Mouse (Mus musculus) embryonic fibroblast, embryonic 13.5 days (primary cell): ENCODE results near the gene Gsdma. TPM values are rescaled to one million over a fixed set of nuclear protein-coding genes. Genes with fewer than 3 reads are reported as not detected.
"Not testable (repeated sequence)": the region's sequence is repeated elsewhere in the genome, so short reads cannot be mapped to it uniquely, and the experiment has no call there.

ENCODE experiments used
- H3K27ac ChIP-seq: 2 replicates; pipeline ENCODE4 v1.5.1; 2012; ENCODE audit warnings: low read length, control low read depth, inconsistent platforms; ENCODE audit not compliant: insufficient read depth
- H3K4me1 ChIP-seq: 2 replicates; pipeline ENCODE4 v1.6.1; 2011; ENCODE audit warnings: low read length; ENCODE audit not compliant: control insufficient read depth, insufficient read depth
- H3K4me3 ChIP-seq: 2 replicates; pipeline ENCODE4 v1.5.1; 2011; ENCODE audit warnings: mild to moderate bottlenecking, control low read depth, low read length; ENCODE audit not compliant: insufficient read depth
- CTCF ChIP-seq: IDR thresholded peaks from 2 replicates; pipeline ENCODE4 v1.5.1; 2011; ENCODE audit warnings: mild to moderate bottlenecking, control low read depth, low read length, moderate library complexity, borderline replicate concordance; ENCODE audit not compliant: insufficient read depth
- POLR2A ChIP-seq: IDR thresholded peaks from 2 replicates; pipeline ENCODE4 v1.6.1; 2011; ENCODE audit warnings: low read depth, mild to moderate bottlenecking, control low read depth, low read length, moderate library complexity
- polyA plus RNA-seq: library from polyadenylated mRNA; stranded (reverse); fragments of >200 nt; gene quantifications from 2 replicates; pipeline ENCODE4 v1.2.4, GENCODE M21; 2011; ENCODE audit warnings: low read depth; ENCODE audit not compliant: missing spikeins, insufficient read length

The Gsdma gene
- polyA plus RNA-seq, 1 experiment = not detected

DNA sequence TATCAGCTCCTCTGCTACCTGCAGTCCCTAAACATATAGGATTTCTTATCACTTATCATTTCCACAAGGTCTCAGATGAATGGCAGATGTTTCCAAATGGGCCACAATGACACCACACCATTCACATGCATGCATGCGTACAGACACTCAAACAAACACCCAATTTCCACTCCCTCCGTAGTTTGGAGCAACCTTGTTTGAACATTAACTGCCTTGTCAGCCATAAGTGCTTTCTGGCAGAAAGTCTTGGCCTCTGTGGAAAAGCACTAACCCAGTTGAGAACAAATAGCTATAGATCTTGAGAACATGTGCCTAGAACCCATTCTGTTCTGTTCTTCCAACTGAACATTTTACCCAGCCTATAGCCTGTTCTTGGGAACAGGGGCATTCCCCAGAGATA, 18.2 kb upstream of the Gsdma start:
- Histone ChIP-seq H3K4me3 (no peak overlapping the region), H3K4me1 (no peaks in the 10 kb centered on the region), H3K27ac (no peak overlapping the region)
- TF ChIP-seq CTCF = no peak
- TF ChIP-seq POLR2A = no peak

DNA sequence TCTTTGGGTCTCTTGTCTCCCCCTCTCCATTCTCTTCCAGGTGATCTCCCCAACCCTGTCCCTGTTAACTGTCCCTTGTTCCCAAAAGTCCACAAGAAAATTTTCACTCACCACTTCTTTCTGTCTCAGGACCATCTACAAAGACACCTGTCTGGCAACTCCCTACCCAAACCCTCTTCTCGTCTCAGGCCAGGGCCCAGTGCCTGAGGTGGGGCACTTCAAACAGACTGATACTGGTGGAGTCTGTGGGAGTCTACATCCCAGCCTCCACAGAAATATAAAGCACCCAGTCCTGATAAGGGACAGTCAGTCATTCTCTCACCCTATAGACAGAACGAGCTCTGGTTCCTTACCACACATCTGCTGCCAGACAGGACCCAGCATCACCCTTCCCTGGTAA, 17.7 kb upstream of the Gsdma start, which contains the start of gene Gsdma2:
Gene Gsdma2 (plus strand): TSS at position 301 of the 400 bp plus-strand sequence.
- no peak within 1 kb of the TSS for H3K4me3 ChIP-seq
- H3K27ac ChIP-seq = no peak within 1 kb of the TSS
- H3K4me1 ChIP-seq = no peaks in the 10 kb centered on the region
- TF ChIP-seq CTCF (no peak), POLR2A (no peak)

DNA sequence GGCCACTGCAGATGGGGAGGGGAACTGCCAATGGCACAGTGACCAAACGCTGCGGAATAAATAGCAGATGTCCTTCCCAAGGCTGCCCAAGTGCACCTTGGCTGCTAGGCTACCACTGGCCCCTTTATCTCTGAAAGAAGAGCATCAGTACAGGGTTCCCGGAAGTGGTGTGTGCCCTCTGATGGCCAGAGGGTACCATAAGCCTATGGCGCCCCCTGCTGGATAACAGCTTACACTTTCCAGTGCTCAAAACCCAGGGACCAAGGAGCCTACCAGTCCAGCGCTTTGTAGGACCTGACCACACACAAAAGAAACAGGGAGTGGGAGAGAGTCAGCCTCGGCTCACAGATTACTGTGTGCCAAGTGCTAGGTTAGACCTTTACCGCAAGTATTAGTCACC, 9.1 kb upstream of the Gsdma start:
- H3K27ac ChIP-seq, H3K4me3 ChIP-seq, H3K4me1 ChIP-seq: not testable (repeated sequence)

DNA sequence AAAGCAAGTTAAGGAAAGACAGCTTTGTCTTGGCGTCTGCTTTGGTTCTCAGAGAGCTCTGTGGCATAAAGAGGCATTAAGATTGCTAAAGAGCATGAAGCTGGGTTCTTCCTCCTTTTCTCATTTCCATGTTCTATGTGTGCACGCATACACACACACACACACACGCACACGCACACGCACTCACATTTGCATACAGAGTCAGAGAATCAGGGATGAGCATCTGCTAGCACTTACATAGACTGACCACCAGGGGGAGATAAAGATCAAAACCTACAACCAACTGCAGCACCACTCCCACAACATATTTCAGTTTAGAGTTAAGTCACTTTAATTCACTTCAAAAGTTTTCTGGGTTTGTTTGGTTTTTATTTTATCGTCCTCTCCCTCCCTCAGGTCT, 3.6 kb upstream of the Gsdma start:
- Histone ChIP-seq H3K4me3 (no peak overlapping the region), H3K4me1 (no peaks in the 10 kb centered on the region), H3K27ac (no peak overlapping the region)
- TF ChIP-seq POLR2A (no peak), CTCF (peak; percentile 8; the same call in 1 of the 2 replicates)

DNA sequence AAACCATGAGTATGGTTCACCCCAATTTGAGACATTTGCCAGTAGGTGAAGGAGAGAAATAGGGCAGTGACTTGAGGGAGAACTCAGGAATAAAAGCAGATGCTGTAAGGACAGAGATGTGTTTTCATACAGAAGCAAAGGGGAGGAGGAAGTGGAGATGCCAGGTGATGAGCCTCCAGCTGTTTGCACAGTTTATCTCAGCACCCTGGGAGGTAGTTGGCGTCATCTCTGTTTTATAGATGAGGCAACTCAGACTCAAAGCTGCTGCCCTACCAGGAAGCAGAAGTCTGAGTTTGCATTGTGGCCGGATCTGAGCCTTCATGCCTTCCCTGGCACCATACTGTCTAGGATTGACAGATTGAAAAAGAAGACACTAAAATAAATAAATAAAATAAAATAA, 4.8 kb downstream of the Gsdma start:
- no peaks in the 10 kb centered on the region for H3K4me1 ChIP-seq
- H3K27ac ChIP-seq = no peak overlapping the region
- no peak overlapping the region for H3K4me3 ChIP-seq
- TF ChIP-seq CTCF = no peak
- no peak for TF ChIP-seq POLR2A

DNA sequence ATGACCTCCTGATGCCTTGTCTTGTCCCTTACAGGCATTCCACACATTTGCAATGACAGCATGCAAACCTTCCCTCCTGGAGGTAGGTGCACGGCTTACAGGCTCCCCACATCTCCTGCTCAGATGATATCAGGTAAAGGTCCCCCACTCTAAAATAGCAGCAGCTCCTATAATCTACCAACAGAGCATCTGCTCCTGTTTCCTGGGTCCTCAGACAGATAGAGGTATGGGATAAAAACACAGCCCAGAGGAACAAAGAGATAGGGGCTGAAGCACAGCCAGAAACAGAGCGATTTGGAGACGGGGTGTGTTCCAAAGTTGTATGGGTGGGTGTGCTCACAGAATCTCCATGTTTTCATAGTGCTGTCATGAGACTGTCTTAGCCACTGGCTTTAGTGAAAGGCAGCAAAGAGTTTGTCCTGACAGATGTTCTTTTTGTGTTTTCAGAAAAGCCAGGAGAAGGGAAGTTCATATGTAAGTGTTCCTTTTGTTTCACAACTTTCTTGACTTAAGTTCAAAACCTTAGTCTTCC, 7.2 kb downstream of the Gsdma start:
- Histone ChIP-seq H3K4me3 (no peak overlapping the region), H3K4me1 (no peaks in the 10 kb centered on the region), H3K27ac (no peak overlapping the region)
- TF ChIP-seq CTCF (no peak), POLR2A (no peak)

DNA sequence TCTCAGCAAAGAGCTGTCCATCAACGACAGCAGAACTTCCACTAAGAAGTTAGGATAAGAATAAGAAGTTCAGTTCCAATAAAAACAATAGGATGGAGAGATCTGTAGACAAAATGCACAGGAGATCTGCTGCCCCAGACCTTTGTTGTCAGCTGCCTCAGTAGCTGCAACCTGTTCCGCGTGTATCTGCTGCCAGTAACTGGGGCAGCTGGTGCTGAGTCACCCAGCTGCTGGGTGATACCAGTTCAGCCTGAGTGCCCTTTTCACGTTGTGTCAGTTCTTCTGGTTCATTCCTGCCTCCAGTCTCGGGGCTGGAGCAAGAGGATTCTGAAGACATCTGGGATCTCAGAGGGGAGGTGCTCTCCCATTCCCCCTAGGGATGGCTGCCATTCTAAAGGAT, 7.7 kb downstream of the Gsdma start:
- Histone ChIP-seq H3K4me3 (no peak overlapping the region), H3K4me1 (no peaks in the 10 kb centered on the region), H3K27ac (no peak overlapping the region)
- TF ChIP-seq CTCF = no peak
- no peak for TF ChIP-seq POLR2A

DNA sequence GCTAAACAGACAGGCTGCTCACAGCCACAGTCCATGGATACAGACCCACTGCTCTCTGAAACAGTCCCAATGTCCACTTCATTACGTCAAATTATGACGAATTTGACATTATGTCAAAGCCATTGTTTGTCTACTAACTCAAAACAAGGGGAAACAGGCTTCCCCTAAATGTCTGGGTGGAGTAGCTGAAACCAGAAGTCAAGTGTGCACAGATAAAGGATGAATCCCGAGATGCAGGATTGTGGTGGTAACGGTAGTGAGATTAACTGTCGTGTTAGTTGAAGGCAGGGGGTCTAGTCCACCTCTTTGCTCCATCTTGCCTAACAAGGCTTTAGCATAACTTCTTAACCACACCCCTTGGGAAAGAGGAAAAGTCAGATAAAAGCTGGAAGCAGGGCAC, 8.3 kb downstream of the Gsdma start:
- TF ChIP-seq CTCF (no peak), POLR2A (no peak)
- Histone ChIP-seq H3K4me3 (no peak overlapping the region), H3K27ac (no peak overlapping the region)

DNA sequence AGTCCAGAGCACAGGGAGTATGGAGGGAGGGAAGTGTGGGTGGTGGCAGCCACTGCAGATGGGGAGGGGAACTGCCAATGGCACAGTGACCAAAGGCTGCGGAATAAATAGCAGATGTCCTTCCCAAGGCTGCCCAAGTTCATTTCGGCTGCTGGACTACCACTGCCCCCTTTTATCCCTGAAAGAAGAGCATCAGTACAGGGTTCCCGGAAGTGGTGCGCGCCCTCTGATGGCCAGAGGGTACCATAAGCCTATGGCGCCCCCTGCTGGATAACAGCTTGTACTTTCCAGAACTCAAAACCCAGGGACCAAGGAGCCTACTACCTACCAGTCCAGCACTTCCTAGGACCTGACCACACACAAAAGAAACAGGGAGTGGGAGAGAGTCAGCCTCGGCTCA, 9.0 kb downstream of the Gsdma start:
- H3K27ac ChIP-seq, H3K4me3 ChIP-seq, H3K4me1 ChIP-seq: not testable (repeated sequence)

More for the DNA sequence above, 8.3 kb downstream of the Gsdma start:
- no peaks in the 10 kb centered on the region for H3K4me1 ChIP-seq

DNA sequence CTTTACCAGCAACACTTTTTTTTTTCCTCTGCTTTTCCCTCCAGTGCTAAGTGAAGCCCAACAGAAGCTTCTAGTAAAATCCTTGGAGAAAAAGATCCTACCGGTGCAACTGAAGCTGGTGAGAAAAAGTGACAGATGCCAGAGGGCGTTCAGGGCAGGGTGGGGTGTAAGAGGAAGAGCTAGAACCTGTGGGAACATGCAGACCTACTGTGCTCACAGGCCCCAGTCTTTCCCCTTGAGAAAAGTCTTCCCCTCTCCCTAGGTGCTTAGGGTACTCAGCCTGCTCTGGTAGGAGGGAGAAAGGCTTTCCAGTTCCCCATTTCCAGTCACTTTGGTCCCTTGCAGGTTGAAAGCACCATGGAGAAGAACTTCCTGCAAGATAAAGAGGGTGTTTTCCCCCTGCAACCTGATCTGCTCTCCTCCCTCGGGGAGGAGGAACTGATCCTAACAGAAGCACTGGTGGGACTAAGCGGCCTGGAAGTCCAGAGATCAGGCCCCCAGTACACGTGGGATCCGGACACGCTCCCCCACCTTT, 11.7 kb downstream of the Gsdma start:
- TF ChIP-seq CTCF = no peak
- no peak for TF ChIP-seq POLR2A
- H3K4me3 ChIP-seq = no peak overlapping the region
- no peak overlapping the region for H3K27ac ChIP-seq
- no peaks in the 10 kb centered on the region for H3K4me1 ChIP-seq

DNA sequence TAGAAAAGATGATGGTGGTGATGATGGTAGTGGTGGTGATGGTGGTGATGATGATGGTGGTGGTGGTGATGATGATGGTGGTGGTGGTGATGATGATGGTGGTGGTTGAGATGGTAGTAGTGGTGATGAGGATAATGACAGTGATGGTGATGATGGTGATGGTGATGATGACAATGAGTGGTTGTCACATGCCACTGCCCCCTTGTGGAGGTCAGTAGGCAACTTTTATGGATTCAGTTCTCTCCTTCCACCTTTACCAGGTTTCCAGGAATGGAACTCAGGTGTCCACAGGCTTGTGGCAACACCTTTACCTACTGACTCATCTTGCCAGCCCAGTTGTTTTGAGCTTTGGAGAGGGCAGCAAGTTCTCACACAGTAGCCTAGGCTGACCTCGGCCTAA, 15.9 kb downstream of the Gsdma start:
- H3K4me1 ChIP-seq = 0 out of 2 replicates have a peak, but pooled peaks cover 2% of the 10 kb centered on the region
- no peak overlapping the region for H3K4me3 ChIP-seq
- no peak overlapping the region for H3K27ac ChIP-seq
- TF ChIP-seq CTCF (no peak), POLR2A (no peak)

DNA sequence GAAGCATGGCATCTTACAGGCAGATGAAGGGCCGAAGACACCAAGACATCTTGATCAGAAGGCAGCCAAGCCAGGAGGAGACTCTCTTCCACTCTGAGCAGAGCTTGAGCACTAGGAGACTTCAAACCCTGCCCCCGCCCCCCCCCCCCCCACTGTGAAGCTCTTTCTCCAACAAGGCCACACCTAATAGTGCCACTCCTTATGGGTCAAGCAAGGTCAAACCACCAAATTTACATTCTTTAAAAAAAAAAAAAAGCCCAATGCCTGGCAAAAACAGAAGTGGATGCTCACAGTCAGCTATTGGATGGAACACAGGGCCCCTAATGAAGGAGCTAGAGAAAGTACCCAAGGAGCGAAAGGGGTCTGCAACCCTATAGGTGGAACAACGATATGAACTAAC, 16.4 kb downstream of the Gsdma start:
- not testable (repeated sequence) for H3K27ac ChIP-seq, H3K4me1 ChIP-seq, H3K4me3 ChIP-seq
